23 mouse cellular contexts compared by ENCODE assay signal in the genomic region with DNA sequence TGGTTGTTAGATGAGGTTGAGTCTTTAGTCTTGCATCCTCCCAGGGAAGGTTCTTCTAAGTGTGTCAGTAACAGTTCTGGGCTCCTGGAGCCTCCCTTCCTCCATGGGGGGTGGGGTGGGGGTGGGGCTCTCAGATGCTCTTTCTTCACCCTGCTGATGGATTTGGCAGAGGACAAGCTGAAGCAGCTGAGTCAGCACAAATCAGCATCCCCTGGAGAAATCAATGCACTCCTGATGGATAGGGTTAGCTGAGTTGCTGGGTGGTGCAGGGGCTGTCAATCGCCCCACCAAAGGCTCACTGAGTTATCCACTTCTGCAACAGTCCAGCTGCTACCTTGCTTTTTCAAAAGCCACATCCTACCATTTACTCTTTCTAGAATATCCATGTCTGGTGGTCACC.
"Had no signal": no experiment of that assay in that cellular context is flagged by ENCODE, and none has a peak within 500 bp of the region (broad histone marks: within the 10 kb centered on the region; RNA-seq: fewer than 3 reads in every experiment).

No protein-coding gene starts in this region.

- H3K27ac ChIP-seq: liver, embryonic 15.5 days; lung, embryonic 15.5 days; macrophage; midbrain, embryonic 13.5 days; stomach, embryonic 15.5 days; stomach, postnatal 0 days had no signal

- H3K4me1 ChIP-seq: liver, embryonic 15.5 days; lung, embryonic 15.5 days; stomach, embryonic 15.5 days had no signal

- H3K9ac ChIP-seq: liver, embryonic 15.5 days; liver, postnatal 0 days; lung, embryonic 15.5 days; midbrain, embryonic 13.5 days; stomach, embryonic 15.5 days had no signal

- DNase-seq: liver, postnatal 0 days; lung, adult 2 months; lung, postnatal 14 days; lung, postnatal 36 days; retina, postnatal 1 day; right cerebral cortex, adult 18-20 months; right cerebral cortex, postnatal 25 days; right cerebral cortex, postnatal 4 days; spleen, adult 18-20 months; thymus, adult 2 months; thymus, postnatal 25 days; thymus, postnatal 4 days had no signal

- H3K4me3 ChIP-seq: liver, embryonic 15.5 days; lung, embryonic 15.5 days; megakaryocyte, embryonic 14.5 days; midbrain, embryonic 13.5 days; myocyte; stomach, embryonic 15.5 days had no signal

- H3K27me3 ChIP-seq: liver, embryonic 15.5 days; lung, embryonic 15.5 days; midbrain, embryonic 13.5 days; stomach, embryonic 15.5 days had no signal

- H3K9me3 ChIP-seq: liver, embryonic 15.5 days; lung, embryonic 15.5 days; midbrain, embryonic 13.5 days; stomach, embryonic 15.5 days had no signal

- H3K36me3 ChIP-seq: liver, embryonic 15.5 days; lung, embryonic 15.5 days; midbrain, embryonic 13.5 days; stomach, embryonic 15.5 days had no signal

- ATAC-seq: liver, postnatal 0 days; lung, postnatal 0 days; midbrain, embryonic 13.5 days; midbrain, embryonic 16.5 days had no signal

- H3K4me2 ChIP-seq: liver, embryonic 15.5 days; lung, embryonic 15.5 days; midbrain, embryonic 11.5 days; midbrain, embryonic 13.5 days; stomach, embryonic 15.5 days had no signal
